Mouse (Mus musculus) hindbrain, embryonic 11.5 days (tissue): ENCODE results near the gene Fnbp1. TPM values are rescaled to one million over a fixed set of nuclear protein-coding genes. Genes with fewer than 3 reads are reported as not detected.
A peak's percentile ranks its signal among the peaks of the same experiment; 100 is the strongest.
"Not testable (repeated sequence)": the region's sequence is repeated elsewhere in the genome, so short reads cannot be mapped to it uniquely, and the experiment has no call there.

Source experiments
- ATAC-seq: fragments of 200-750 bp; cut with Nextera tagmentation; 2 replicates; pipeline ENCODE4 v1.8.0; 2017; ENCODE audit warnings: mild to moderate bottlenecking, moderate TSS enrichment, moderate library complexity; ENCODE audit not compliant: low FRiP score
- DNase-seq: peaks from one replicate; pipeline ENCODE4 v3.0.0-alpha.2; 2015; ENCODE audit warnings: low spot score
- H3K27ac ChIP-seq: fragments of 300-500 bp; sonication (generic); 2 replicates; pipeline ENCODE4 v1.5.1; 2014; ENCODE audit warnings: mild to moderate bottlenecking, low read depth, low read length
- H3K27me3 ChIP-seq: fragments of 300-500 bp; sonication (generic); 2 replicates; pipeline ENCODE4 v1.6.1; 2014; ENCODE audit warnings: mild to moderate bottlenecking, low read length, moderate library complexity, mixed read lengths; ENCODE audit not compliant: control insufficient read depth, insufficient read depth
- H3K36me3 ChIP-seq: fragments of 300-500 bp; sonication (generic); 2 replicates; pipeline ENCODE4 v1.6.1; 2014; ENCODE audit warnings: mild to moderate bottlenecking, low read length, moderate library complexity, mixed read lengths; ENCODE audit not compliant: control insufficient read depth, insufficient read depth
- H3K4me1 ChIP-seq: fragments of 300-500 bp; sonication (generic); replicated peaks from 2 replicates; pipeline ENCODE4 v1.6.1; 2014; ENCODE audit warnings: low read length, mixed read lengths; ENCODE audit not compliant: control insufficient read depth, insufficient read depth
- H3K4me2 ChIP-seq: fragments of 300-500 bp; sonication (generic); replicated peaks from 2 replicates; pipeline ENCODE4 v1.6.1; 2014; ENCODE audit warnings: mild to moderate bottlenecking, low read depth, low read length
- H3K4me3 ChIP-seq: fragments of 300-500 bp; sonication (generic); 2 replicates; pipeline ENCODE4 v1.5.1; 2014; ENCODE audit warnings: low read depth, low read length
- H3K9ac ChIP-seq: fragments of 300-500 bp; sonication (generic); 2 replicates; pipeline ENCODE4 v1.6.1; 2014; ENCODE audit warnings: low read depth, low read length
- H3K9me3 ChIP-seq: fragments of 300-500 bp; sonication (generic); 2 replicates; pipeline ENCODE4 v1.6.1; 2016; ENCODE audit warnings: low read length; ENCODE audit not compliant: control insufficient read depth
- WGBS: fragments of 180-500 bp; shearing (Covaris S2); extraction: QIAGEN DNeasy Blood & Tissue Kit; methylation state at CpG from one replicate; pipeline ENCODE4 v1.1.7; 2014; 5-methylcytosine and 5-hydroxymethylcytosine counted together
- polyA plus RNA-seq: library from polyadenylated mRNA; unstranded; fragments of >200 nt; fragmentation: Nextera tagmentation; extraction: Ambion mirVana; gene quantifications from 2 replicates; pipeline ENCODE4 v1.2.1, GENCODE M21; 2014

Gene Fnbp1
- polyA plus RNA-seq: 13.7 and 14.4 TPM in 2 replicates

DNA sequence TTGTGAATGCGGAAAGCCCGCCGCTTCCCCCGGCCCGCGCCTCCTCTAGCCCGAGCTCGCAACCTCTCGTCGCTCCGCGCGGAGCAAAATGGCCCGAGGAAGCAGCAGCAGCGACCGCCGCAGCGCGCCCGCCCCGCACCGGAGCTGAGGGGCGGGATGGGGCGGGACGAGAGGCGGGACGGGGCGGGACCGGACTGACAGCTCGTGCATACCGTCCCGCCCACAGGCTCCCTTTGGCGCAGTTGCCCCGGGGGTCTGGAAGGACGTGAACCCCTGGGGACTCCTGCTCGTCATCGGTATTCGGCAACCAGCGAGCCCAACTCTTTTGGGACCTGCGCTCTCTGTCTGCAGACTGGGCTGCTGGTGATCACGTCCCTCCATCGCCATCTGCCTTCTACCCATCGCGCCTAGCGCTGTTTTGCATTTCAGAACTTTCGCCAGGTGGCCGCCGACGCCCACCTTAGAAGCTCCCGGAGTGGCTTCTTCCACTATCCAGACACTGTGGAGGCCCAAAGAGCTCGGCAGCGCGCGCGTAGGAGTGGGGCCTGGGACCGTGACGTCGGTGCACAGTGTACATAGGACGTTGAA, at the start of gene Fnbp1:
TSS of gene Fnbp1 (minus strand) at position 142 of the 588 bp plus-strand sequence.
- DNase-seq: peak; percentile 88
- H3K9ac ChIP-seq: peak within 1 kb of the TSS; percentile 79
- WGBS: 1% methylated on average over 35 of the region's 59 CpGs
- peaks cover 4% of the 10 kb centered on the region; the same call in 1 of the 2 replicates for H3K27me3 ChIP-seq
- no peaks in the 10 kb centered on the region for H3K9me3 ChIP-seq
- no peaks in the 10 kb centered on the region for H3K36me3 ChIP-seq
- H3K4me1 ChIP-seq: 0 out of 2 replicates have a peak, but pooled peaks cover 2% of the 10 kb centered on the region
- H3K4me3 ChIP-seq: peak within 1 kb of the TSS; percentile 90
- peak; percentile 92 for ATAC-seq
- H3K27ac ChIP-seq: peak within 1 kb of the TSS; percentile 65; the same call in 1 of the 2 replicates
- H3K4me2 ChIP-seq: peak within 1 kb of the TSS; percentile 85

DNA sequence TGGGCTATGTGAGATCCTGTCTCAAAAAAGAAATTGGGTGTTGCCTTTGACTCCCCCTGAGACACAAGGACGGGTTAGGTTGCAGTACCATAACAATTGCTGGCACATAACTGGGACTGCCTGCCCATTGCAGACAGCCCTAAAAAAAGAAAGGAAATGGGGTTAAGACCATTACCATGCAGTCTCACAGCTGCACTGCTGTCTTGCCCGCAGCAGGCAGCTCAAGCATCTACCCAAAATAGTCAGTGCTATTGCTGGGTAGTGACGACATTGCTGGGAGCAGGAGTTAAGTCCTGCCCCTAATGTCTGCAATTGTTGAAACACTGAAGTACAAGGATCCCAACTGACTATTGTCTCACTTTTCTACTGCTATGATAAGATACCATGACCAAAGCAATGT, 47.8 kb upstream of the Fnbp1 start:
- H3K36me3 ChIP-seq: 0 out of 2 replicates have a peak, but pooled peaks cover 7% of the 10 kb centered on the region
- no peaks in the 10 kb centered on the region for H3K27me3 ChIP-seq
- no peaks in the 10 kb centered on the region for H3K4me1 ChIP-seq
- no peak overlapping the region for H3K4me2 ChIP-seq
- ATAC-seq: no peak
- DNase-seq: no peak
- no peaks in the 10 kb centered on the region for H3K9me3 ChIP-seq
- H3K9ac ChIP-seq: no peak overlapping the region
- no peak overlapping the region for H3K27ac ChIP-seq
- 91% methylated on average over 3 of the region's 3 CpGs for WGBS
- no peak overlapping the region for H3K4me3 ChIP-seq

DNA sequence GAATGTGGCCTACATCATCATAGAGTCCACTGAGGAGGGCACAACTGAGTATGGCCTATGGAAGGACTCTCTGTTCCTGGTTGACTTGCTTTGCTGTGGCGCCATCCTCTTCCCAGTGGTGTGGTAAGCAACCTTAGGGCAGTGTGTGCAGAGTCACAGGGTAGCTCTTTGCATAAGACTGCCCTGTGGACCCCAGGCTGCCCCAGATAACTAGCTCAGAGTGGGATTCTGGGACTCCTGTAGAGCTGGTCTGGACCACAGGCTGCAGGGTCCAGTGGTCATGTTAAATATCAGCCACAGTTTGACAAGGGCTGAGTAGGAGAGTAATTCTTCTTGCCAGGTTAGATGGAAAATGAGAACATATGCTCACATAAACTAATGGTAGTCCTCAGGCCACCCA, 46.9 kb upstream of the Fnbp1 start:
- no peak overlapping the region for H3K27ac ChIP-seq
- H3K4me2 ChIP-seq: no peak overlapping the region
- H3K4me3 ChIP-seq: no peak overlapping the region
- H3K9me3 ChIP-seq: no peaks in the 10 kb centered on the region
- peaks cover 8% of the 10 kb centered on the region; the same call in 1 of the 2 replicates for H3K36me3 ChIP-seq
- DNase-seq (no peak), ATAC-seq (no peak)
- H3K9ac ChIP-seq: no peak overlapping the region
- H3K4me1 ChIP-seq: no peaks in the 10 kb centered on the region
- H3K27me3 ChIP-seq: no peaks in the 10 kb centered on the region
- WGBS: 93% methylated on average over 1 of the region's 1 CpGs

DNA sequence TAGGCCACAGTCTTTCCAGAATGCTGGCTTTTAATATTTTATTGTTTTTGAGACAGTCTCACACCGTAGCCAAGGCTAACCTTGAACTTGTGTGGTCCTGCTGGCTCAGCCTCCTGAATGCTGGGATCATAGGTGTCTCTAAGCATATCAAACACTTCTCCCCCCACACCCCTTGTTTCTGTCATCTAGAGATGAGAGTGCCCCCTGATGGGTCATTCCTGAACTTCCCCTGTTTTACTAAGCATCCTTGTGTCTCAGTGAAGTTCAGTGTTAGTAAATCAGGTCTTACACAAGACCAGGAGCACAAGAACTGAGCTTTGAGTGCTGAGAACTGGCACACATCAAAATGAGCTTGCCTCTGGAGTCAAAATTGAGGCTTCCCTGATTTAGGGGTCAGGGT, 42.0 kb upstream of the Fnbp1 start:
- Histone ChIP-seq H3K27ac (no peak overlapping the region), H3K4me1 (no peaks in the 10 kb centered on the region), H3K9me3 (no peaks in the 10 kb centered on the region), H3K4me2 (no peak overlapping the region), H3K27me3 (no peaks in the 10 kb centered on the region), H3K36me3 (peaks cover 5% of the 10 kb centered on the region; the same call in 1 of the 2 replicates), H3K9ac (no peak overlapping the region), H3K4me3 (no peak overlapping the region)
- ATAC-seq: no peak
- DNase-seq: no peak
- 88% methylated on average over 1 of the region's 1 CpGs for whole genome bisulfite sequencing

DNA sequence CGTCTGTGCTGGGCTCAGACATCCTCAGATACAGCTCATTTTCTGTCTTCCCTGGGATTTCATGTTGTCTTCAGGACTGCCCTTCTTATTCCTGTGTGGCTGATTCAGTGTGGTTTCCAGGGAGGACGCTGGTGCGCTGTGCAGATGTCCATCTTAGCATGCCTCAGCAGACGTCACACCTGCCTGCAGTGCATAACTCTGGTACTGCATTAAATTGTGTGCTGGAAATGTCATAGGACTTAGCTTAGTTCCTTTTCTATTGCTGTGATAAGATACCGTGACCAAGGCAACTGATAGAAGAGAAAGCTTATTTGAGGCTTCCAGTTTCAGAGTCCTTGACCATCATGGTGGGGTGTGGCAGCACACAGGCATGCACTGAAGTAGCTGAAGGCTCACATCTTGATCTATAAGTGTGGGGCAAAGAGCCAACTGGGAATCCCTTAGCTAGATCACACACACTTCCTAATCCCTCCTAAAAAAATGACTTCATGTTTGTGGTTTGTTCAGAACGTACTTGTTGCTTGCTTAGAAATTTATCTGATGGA, 41.0 kb upstream of the Fnbp1 start:
- H3K4me1 ChIP-seq: no peaks in the 10 kb centered on the region
- H3K4me2 ChIP-seq: no peak overlapping the region
- H3K9me3 ChIP-seq: no peaks in the 10 kb centered on the region
- WGBS: 93% methylated on average over 6 of the region's 6 CpGs
- no peaks in the 10 kb centered on the region for H3K27me3 ChIP-seq
- no peak overlapping the region for H3K27ac ChIP-seq
- H3K9ac ChIP-seq: no peak overlapping the region
- H3K4me3 ChIP-seq: no peak overlapping the region
- no peak for DNase-seq
- peaks cover 10% of the 10 kb centered on the region for H3K36me3 ChIP-seq
- ATAC-seq: no peak

- DNase-seq: no peak
- no peak for ATAC-seq
- peaks cover 18% of the 10 kb centered on the region for H3K36me3 ChIP-seq
- no peak overlapping the region for H3K9ac ChIP-seq
- H3K4me2 ChIP-seq: no peak overlapping the region
- 59% methylated on average over 7 of the region's 7 CpGs for WGBS
- no peak overlapping the region for H3K4me3 ChIP-seq
- no peaks in the 10 kb centered on the region for H3K27me3 ChIP-seq
- H3K4me1 ChIP-seq: no peaks in the 10 kb centered on the region
- H3K9me3 ChIP-seq: no peaks in the 10 kb centered on the region
- no peak overlapping the region for H3K27ac ChIP-seq
Measured at GRCm38 (mm10) chr2:31180081-31180551, 38.3 kb upstream of the Fnbp1 start.

DNA sequence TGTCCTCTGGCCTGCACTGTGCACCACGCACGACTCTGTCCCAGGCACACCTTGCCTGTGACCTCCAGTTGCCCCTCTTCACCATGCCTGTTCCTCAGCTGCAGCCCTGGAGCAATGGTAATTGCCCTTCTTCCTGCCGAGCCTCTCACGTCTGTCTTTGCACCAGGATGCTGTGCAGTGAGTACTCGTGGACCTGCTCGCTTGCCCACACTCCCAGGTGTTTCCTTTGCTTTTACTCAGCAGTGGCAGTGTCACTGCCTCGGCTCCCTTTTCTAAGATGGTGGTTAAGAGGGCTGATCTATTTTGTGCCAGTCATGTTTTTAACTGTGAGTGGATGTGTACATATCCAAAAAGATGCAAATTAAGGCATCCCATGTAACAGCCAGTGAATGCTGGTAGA, 37.7 kb upstream of the Fnbp1 start:
- ATAC-seq (no peak), DNase-seq (no peak)
- Histone ChIP-seq H3K27me3 (no peaks in the 10 kb centered on the region), H3K4me2 (no peak overlapping the region), H3K9ac (no peak overlapping the region), H3K36me3 (peaks cover 15% of the 10 kb centered on the region), H3K27ac (no peak overlapping the region), H3K4me1 (no peaks in the 10 kb centered on the region), H3K4me3 (no peak overlapping the region), H3K9me3 (no peaks in the 10 kb centered on the region)
- WGBS: 88% methylated on average over 7 of the region's 7 CpGs

GRCm38 (mm10) chr2:31178593-31178992, 36.8 kb upstream of the Fnbp1 start:
- ATAC-seq, H3K9ac ChIP-seq, H3K9me3 ChIP-seq, H3K4me1 ChIP-seq, H3K4me2 ChIP-seq, H3K4me3 ChIP-seq, H3K27me3 ChIP-seq, H3K27ac ChIP-seq, DNase-seq: not testable (repeated sequence)
- 80% methylated on average over 6 of the region's 6 CpGs for WGBS
- H3K36me3 ChIP-seq: peaks cover 15% of the 10 kb centered on the region

GRCm38 (mm10) chr2:31173290-31173689, 31.5 kb upstream of the Fnbp1 start:
- no peaks in the 10 kb centered on the region for H3K9me3 ChIP-seq
- DNase-seq (peak; percentile 23), ATAC-seq (no peak)
- H3K4me1 ChIP-seq: no peaks in the 10 kb centered on the region
- no peaks in the 10 kb centered on the region for H3K27me3 ChIP-seq
- WGBS: 82% methylated on average over 4 of the region's 4 CpGs
- no peak overlapping the region for H3K27ac ChIP-seq
- no peak overlapping the region for H3K9ac ChIP-seq
- H3K36me3 ChIP-seq: peaks cover 24% of the 10 kb centered on the region
- no peak overlapping the region for H3K4me3 ChIP-seq
- no peak overlapping the region for H3K4me2 ChIP-seq
